Mouse (Mus musculus): ENCODE measurements at regions not wholly inside any gene's neighbourhood (a gene's known extent, or its start where the extent isn't known, plus 50 kb on each side); places are given as distances from the start of the nearest gene placed in this dataset.

- TF ChIP-seq GATA1 (IDR thresholded peaks at IDR 0.05; ENCODE audit: low read depth, low read length) (no peak), RAD21 (IDR thresholded peaks at IDR 0.05; ENCODE audit: low read depth, low read length) (no peak), GABPA (IDR thresholded peaks at IDR 0.05; ENCODE audit: low read depth, low read length) (no peak), ELF1 (IDR thresholded peaks at IDR 0.05; ENCODE audit: low read depth, low read length) (no peak), MXI1 (IDR thresholded peaks at IDR 0.05; ENCODE audit: low read depth, low read length) (no peak), POLR2A (IDR thresholded peaks at IDR 0.05; ENCODE audit: control insufficient read depth in 1 of 2, insufficient read depth in 1 of 2, low read depth in 1 of 2, low read length in 2 of 2, poor library complexity in 1 of 2) (no peak), CTCF (IDR thresholded peaks at IDR 0.05 in 2 of 3, conservative IDR thresholded peaks at IDR 0.05 in 1 of 3; ENCODE audit: control insufficient read depth in 1 of 3, insufficient read depth in 1 of 3, low read depth in 2 of 3, low read length in 3 of 3, poor library complexity in 1 of 3, severe bottlenecking in 1 of 3) (no peak), UBTF (IDR thresholded peaks at IDR 0.05; ENCODE audit: borderline replicate concordance, insufficient read depth, low read depth, low read length) (no peak), EP300 (IDR thresholded peaks at IDR 0.05; ENCODE audit: low read depth in 1 of 2, low read length in 2 of 2) (no peak), USF1 (IDR thresholded peaks at IDR 0.05; ENCODE audit: low read depth, low read length) (no peak), MAX (IDR thresholded peaks at IDR 0.05; ENCODE audit: low read length) (no peak), MEF2A (IDR thresholded peaks at IDR 0.05; ENCODE audit: extremely low read depth, insufficient replicate concordance, low read depth, low read length, poor library complexity, severe bottlenecking) (no peak), ZC3H11A (IDR thresholded peaks at IDR 0.05; ENCODE audit: low read depth, low read length) (no peak), ZMIZ1 (IDR thresholded peaks at IDR 0.05; ENCODE audit: low read depth, low read length) (no peak)
Observed at GRCm38 (mm10) chr11:48684781-48685314, 115.3 kb upstream of the Rack1 start.
